Mouse (Mus musculus) forelimb bud, embryonic 11.5 days (tissue): ENCODE measurements around the gene Spock1.

Source experiments
- DNase-seq: peaks from one replicate; pipeline ENCODE4 v3.0.0-alpha.2; 2012; ENCODE audit warnings: low read depth, low spot score

Gene Spock1

GRCm38 (mm10) chr13:57806301-57806700 is 101.8 kb downstream of the Spock1 start:
- DNase-seq = no peak

GRCm38 (mm10) chr13:57798633-57799032 is 109.5 kb downstream of the Spock1 start:
- DNase-seq = no peak

- DNase-seq = no peak
Measured at GRCm38 (mm10) chr13:57796951-57797692, 111.0 kb downstream of the Spock1 start.

GRCm38 (mm10) chr13:57793643-57794240 is 114.4 kb downstream of the Spock1 start:
- DNase-seq = no peak

- no peak for DNase-seq
Measured at GRCm38 (mm10) chr13:57789796-57790195, 118.3 kb downstream of the Spock1 start.

DNA sequence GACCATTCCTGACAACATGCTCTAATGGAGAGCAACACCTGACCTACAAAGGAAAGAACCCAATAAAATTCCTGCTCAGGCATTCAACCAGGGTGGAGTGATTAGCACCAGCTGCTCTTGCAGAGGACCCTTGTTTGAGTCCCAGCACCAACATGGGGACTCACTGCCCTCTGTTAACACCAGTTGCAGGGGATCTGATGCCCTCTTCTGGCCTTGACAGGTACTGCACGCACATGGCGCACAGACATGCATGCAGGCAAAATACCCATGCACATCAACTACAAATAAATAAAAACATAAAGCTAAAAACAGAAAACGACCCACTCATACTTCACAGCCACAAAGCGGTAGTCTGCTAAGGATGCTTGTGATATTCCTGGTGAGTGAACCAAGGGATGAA is 119.8 kb downstream of the Spock1 start:
- DNase-seq = no peak

DNA sequence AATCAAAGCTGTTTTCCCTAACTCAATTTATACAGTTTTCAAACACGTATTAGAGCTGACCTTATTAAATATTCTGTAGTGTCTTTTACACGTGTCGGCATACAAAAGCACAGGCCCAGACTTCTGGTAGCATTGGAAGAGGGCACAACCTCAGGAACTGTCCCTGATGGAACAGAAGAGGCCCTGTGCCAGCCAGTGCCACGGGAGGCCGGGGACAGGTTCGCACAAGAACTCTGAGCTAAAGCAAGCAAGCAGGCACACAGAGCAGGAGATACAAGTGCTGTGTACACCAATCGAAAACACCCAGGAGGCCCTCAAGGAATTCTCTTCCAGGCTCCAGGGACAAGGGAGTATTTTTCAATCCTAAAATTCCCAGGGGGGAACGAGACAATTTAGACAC is 121.9 kb downstream of the Spock1 start:
- no peak for DNase-seq

- DNase-seq = no peak
Measured at GRCm38 (mm10) chr13:57782975-57783374, 125.2 kb downstream of the Spock1 start.

DNA sequence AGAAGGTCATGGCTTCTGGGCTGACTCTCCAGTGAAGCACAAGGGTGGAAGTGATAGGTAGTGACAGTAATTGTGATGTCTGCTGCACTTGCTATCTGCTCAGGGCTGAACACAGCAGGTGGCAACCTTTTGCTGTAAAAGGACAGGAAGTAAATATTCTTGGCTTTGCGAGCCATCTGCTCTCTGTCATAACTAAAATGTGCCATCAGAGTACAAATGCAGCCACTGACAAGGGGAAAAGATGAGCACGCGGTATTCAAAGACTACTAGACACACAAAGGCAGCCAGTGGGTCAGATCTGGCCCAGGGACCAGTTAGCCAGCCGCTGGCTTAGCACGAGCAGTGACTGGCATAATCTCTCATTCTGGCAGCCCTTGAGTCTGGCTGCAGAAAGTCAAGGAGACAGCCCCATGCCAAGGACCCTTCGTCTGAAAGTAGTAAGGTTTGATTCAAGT is 126.0 kb downstream of the Spock1 start:
- no peak for DNase-seq

- no peak for DNase-seq
Measured at GRCm38 (mm10) chr13:57779146-57779545, 129.0 kb downstream of the Spock1 start.

GRCm38 (mm10) chr13:57778524-57778923 is 129.6 kb downstream of the Spock1 start:
- no peak for DNase-seq

DNA sequence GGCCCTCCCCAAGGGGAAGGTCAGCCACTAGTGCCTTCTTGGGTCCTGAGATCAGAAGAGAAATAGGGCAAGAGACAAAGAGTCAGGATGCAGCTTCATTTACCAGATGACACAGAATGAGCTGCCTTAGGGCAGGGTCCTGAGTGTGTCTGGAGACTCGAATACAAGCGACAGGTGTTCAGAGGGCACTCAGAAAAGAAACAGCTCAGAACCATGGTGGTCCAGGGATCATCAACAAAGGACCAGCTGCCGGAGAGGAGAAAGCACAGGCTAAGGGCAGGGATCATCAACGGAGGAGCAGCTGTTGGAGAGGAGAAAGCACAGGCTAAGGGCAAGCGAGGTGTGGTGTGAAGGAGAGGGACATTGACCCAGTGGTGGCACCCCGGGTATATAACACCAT is 136.1 kb downstream of the Spock1 start:
- no peak for DNase-seq

- DNase-seq = no peak
Measured at GRCm38 (mm10) chr13:57766721-57767120, 141.4 kb downstream of the Spock1 start.

DNA sequence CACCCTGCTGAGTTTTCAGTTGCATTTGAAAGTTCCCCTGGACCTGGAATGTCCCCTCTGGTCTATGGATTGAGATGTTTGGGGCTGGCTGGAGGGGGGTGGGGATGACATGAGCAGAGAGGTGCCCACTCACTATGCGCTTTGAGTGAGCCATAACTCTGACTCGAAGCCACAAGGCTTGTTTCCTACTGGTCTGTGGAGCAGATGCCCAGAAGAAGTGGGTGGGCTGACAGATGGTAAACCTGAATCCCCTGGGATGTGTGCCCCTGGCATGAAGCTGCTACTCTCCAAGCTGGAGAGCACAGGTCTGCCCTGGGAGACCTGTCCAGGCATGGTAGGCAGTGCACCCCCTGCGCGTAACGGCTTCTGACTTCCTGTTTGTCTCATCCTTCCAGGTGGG is 147.0 kb downstream of the Spock1 start:
- DNase-seq = no peak

- DNase-seq = no peak
Measured at GRCm38 (mm10) chr13:57760618-57761017, 147.5 kb downstream of the Spock1 start.

- DNase-seq = no peak
Measured at GRCm38 (mm10) chr13:57756316-57756715, 151.8 kb downstream of the Spock1 start.

DNA sequence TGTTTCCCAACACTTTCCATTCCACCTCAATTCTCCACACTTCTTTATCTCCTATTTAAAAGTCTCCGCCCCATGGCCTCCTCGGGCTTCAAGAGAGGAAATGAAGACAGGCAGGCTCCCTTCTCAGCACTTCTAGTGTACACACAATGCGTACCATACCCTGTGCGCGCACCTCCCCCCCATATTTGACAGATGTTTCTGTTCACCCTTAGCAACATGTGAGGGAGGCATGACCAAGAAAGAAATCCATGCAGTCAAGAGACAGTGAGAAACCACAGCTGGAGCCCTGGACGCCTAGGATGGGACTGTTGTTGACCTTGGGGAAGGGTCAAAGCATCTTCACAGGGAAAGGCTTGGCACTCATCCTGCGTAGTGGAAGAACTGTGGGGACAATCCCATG is 157.3 kb downstream of the Spock1 start:
- DNase-seq = no peak

DNA sequence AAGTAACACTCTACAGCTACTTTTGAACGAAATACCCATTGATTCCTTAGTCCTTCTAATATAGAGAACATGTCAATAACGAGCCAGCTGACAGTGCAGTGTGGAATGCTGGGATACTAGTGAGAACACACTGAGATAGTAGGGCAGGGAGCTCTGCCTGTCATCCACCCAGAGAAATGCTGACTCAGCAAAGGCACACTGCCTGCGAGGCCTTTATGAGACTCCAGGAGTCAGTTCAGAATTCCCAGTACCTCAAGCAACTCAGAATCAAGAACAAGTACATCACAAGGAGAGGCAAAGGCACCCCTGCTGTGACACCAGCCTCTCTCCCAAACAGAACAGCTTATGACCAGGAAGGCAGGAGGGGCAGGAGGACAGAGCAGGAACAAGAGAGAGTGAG is 163.5 kb downstream of the Spock1 start:
- no peak for DNase-seq

GRCm38 (mm10) chr13:57741186-57741585 is 166.9 kb downstream of the Spock1 start:
- no peak for DNase-seq

GRCm38 (mm10) chr13:57740473-57740872 is 167.7 kb downstream of the Spock1 start:
- no peak for DNase-seq

- DNase-seq = no peak
Measured at GRCm38 (mm10) chr13:57736060-57736459, 172.1 kb downstream of the Spock1 start.

GRCm38 (mm10) chr13:57734549-57734948 is 173.6 kb downstream of the Spock1 start:
- DNase-seq = no peak

- DNase-seq = no peak
Measured at GRCm38 (mm10) chr13:57733521-57733920, 174.6 kb downstream of the Spock1 start.
